Mouse (Mus musculus) forebrain, embryonic 14.5 days (tissue): ENCODE measurements around the gene Pkd1l1. TPM values are rescaled to one million over a fixed set of nuclear protein-coding genes. Genes with fewer than 3 reads are reported as not detected.

Experiments
- ATAC-seq: fragments of 200-750 bp; cut with Nextera tagmentation; 2 replicates; pipeline ENCODE4 v1.8.0; 2017; ENCODE audit warnings: mild to moderate bottlenecking, moderate library complexity
- DNase-seq: peaks from one replicate; pipeline ENCODE4 v3.0.0-alpha.2; 2015; ENCODE audit warnings: low spot score
- H3K27ac ChIP-seq: fragments of 300-500 bp; sonication (generic); 2 replicates; pipeline ENCODE4 v1.5.1; 2014; ENCODE audit warnings: low read depth, mild to moderate bottlenecking, control low read depth, low read length, moderate library complexity
- H3K27me3 ChIP-seq: fragments of 300-500 bp; sonication (generic); replicated peaks from 2 replicates; pipeline ENCODE4 v1.6.1; 2014; ENCODE audit warnings: low read length, control low read depth, mixed read lengths; ENCODE audit not compliant: control insufficient read depth, insufficient read depth
- H3K36me3 ChIP-seq: fragments of 300-500 bp; sonication (generic); 2 replicates; pipeline ENCODE4 v1.6.1; 2014; ENCODE audit warnings: low read length, control low read depth; ENCODE audit not compliant: control insufficient read depth, insufficient read depth
- H3K4me1 ChIP-seq: fragments of 300-500 bp; sonication (generic); 2 replicates; pipeline ENCODE4 v1.6.1; 2014; ENCODE audit warnings: antibody characterized with exemption, low read length, control low read depth; ENCODE audit not compliant: control insufficient read depth, insufficient read depth
- H3K4me2 ChIP-seq: fragments of 300-500 bp; sonication (generic); 2 replicates; pipeline ENCODE4 v1.6.1; 2014; ENCODE audit warnings: mild to moderate bottlenecking, control low read depth, low read length
- H3K4me3 ChIP-seq: fragments of 300-500 bp; sonication (generic); 2 replicates; pipeline ENCODE4 v1.5.1; 2014; ENCODE audit warnings: low read depth, low read length, control low read depth
- H3K9ac ChIP-seq: fragments of 300-500 bp; sonication (generic); 2 replicates; pipeline ENCODE4 v1.6.1; 2014; ENCODE audit warnings: mild to moderate bottlenecking, low read length, control low read depth, moderate library complexity
- H3K9me3 ChIP-seq: fragments of 300-500 bp; sonication (generic); replicated peaks from 2 replicates; pipeline ENCODE4 v1.6.1; 2016; ENCODE audit warnings: low read length, control low read depth, mixed read lengths; ENCODE audit not compliant: control insufficient read depth
- whole genome bisulfite sequencing: fragments of 180-500 bp; shearing (Covaris S2); extraction: QIAGEN DNeasy Blood & Tissue Kit; methylation state at CpG from one replicate; pipeline ENCODE4 v1.1.7; 2014; 5-methylcytosine and 5-hydroxymethylcytosine counted together
- polyA plus RNA-seq: library from polyadenylated mRNA; unstranded; fragments of >200 nt; fragmentation: Nextera tagmentation; extraction: Ambion mirVana; gene quantifications from 2 replicates; pipeline ENCODE4 v1.2.1, GENCODE M21; 2014

The Pkd1l1 gene
- polyA plus RNA-seq, 1 experiment from 2014 or later, result 0.08 TPM

- Histone ChIP-seq H3K4me3 (no peak overlapping the region), H3K9me3 (no peaks in the 10 kb centered on the region), H3K36me3 (no peaks in the 10 kb centered on the region), H3K27me3 (no peaks in the 10 kb centered on the region), H3K9ac (no peak overlapping the region), H3K4me1 (no peaks in the 10 kb centered on the region), H3K27ac (no peak overlapping the region), H3K4me2 (no peak overlapping the region)
- no peak for DNase-seq
- ATAC-seq, result no peak
- WGBS, result 91% methylated on average over 5 of the region's 5 CpGs
Measured at GRCm38 (mm10) chr11:8870115-8870514, 103.0 kb downstream of the Pkd1l1 start.

- no peaks in the 10 kb centered on the region for H3K27me3 ChIP-seq
- no peak overlapping the region for H3K4me3 ChIP-seq
- no peak for ATAC-seq
- no peaks in the 10 kb centered on the region for H3K36me3 ChIP-seq
- H3K9me3 ChIP-seq, result no peaks in the 10 kb centered on the region
- no peak overlapping the region for H3K9ac ChIP-seq
- WGBS, result 97% methylated on average over 7 of the region's 7 CpGs
- H3K27ac ChIP-seq, result no peak overlapping the region
- H3K4me2 ChIP-seq, result no peak overlapping the region
- peaks cover 9% of the 10 kb centered on the region; the same call in 1 of the 2 replicates for H3K4me1 ChIP-seq
- DNase-seq, result no peak
Measured at GRCm38 (mm10) chr11:8866021-8866420, 107.0 kb downstream of the Pkd1l1 start.

DNA sequence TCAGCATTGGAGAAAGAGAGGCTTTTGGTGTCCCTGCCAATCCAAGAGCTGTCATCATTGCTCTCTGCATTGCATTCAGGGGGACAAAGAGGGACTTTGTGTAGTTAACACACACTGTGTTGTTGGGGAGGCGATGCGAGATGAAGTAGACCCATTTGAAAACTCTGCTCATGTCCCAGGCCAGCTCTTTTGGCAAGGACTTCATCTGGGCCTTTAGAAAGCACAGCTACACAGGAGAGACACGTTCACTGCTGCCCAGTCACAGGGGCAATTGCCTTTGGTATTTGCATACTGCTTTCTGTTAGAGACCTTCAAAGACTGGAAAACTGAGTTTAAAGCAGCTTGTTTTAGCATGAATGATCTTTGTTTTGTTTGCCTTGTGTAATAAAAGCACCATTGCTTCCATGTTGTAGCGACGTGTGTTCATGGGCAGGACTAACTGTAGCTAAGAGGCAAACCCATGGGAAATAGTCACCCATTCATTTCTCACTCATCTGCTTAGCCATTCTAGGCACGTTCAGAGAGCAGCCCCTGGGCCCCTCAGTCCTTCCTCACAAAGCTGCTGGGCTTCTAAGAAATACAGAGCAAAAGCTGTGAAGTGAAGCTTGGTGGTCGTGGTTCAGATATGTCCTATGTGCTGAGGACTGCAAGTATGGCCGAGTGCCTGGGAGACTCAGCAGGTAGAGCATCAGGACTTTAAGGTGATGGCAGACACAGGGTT is 109.0 kb downstream of the Pkd1l1 start:
- DNase-seq, result peak; percentile 77
- Histone ChIP-seq H3K9ac (no peak overlapping the region), H3K4me2 (no peak overlapping the region), H3K9me3 (no peaks in the 10 kb centered on the region), H3K36me3 (no peaks in the 10 kb centered on the region), H3K27me3 (no peaks in the 10 kb centered on the region), H3K27ac (peak overlapping the region; percentile 72; the same call in 1 of the 2 replicates), H3K4me1 (peaks cover 12% of the 10 kb centered on the region; the same call in 1 of the 2 replicates), H3K4me3 (no peak overlapping the region)
- WGBS, result 25% methylated on average over 8 of the region's 8 CpGs
- peak; percentile 93 for ATAC-seq

DNA sequence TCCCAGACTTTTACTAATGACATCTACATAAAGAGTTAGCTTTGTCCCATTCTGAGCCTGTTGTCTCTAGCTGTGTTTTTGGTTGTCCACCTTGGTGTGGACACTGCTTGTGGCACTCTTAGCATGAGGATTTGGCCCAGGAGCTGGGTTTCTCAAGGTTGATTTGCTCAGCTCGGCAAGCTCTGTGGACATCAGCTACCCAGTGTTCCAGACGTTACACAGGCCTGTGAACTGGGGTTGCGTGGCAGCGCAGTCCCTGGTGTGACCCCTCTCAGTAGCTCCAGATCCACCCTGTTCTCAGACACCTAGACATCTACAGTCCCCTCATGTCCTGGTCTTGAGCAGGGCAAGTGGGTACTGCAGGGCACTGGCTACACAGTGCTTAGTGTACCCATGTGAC is 110.6 kb downstream of the Pkd1l1 start:
- Histone ChIP-seq H3K27me3 (no peaks in the 10 kb centered on the region), H3K36me3 (no peaks in the 10 kb centered on the region), H3K4me2 (no peak overlapping the region), H3K4me1 (peaks cover 12% of the 10 kb centered on the region; the same call in 1 of the 2 replicates), H3K9ac (no peak overlapping the region), H3K4me3 (no peak overlapping the region), H3K27ac (no peak overlapping the region), H3K9me3 (no peaks in the 10 kb centered on the region)
- 96% methylated on average over 4 of the region's 4 CpGs for WGBS
- no peak for ATAC-seq
- DNase-seq, result no peak

- Histone ChIP-seq H3K9me3 (no peaks in the 10 kb centered on the region), H3K27me3 (no peaks in the 10 kb centered on the region), H3K36me3 (no peaks in the 10 kb centered on the region), H3K9ac (no peak overlapping the region), H3K4me2 (no peak overlapping the region), H3K4me1 (peaks cover 12% of the 10 kb centered on the region; the same call in 1 of the 2 replicates), H3K4me3 (no peak overlapping the region), H3K27ac (no peak overlapping the region)
- 85% methylated on average over 4 of the region's 4 CpGs for WGBS
- DNase-seq (no peak), ATAC-seq (no peak)
Measured at GRCm38 (mm10) chr11:8861978-8862377, 111.1 kb downstream of the Pkd1l1 start.

DNA sequence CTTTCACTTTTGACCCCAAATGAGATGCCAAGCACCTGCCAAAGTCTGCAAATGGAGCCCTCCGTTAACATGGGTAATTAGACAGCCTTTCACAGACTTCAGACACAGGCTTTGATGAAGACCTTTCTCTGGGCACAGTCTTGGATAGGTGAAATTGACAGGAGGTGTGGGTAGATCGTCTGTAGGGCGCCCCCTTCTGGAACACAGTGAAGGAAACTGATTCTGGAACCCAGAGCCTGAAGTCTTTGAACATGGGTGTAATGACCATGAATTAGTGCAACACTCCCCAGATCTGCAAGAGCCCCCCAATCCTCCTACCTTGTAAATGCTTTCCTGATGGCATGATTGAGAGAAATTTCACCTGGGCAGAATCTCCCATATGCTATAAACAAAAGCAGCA is 112.2 kb downstream of the Pkd1l1 start:
- WGBS, result 9% methylated on average over 3 of the region's 3 CpGs
- Histone ChIP-seq H3K9ac (no peak overlapping the region), H3K36me3 (no peaks in the 10 kb centered on the region), H3K4me1 (peaks cover 12% of the 10 kb centered on the region; the same call in 1 of the 2 replicates), H3K27ac (no peak overlapping the region), H3K9me3 (no peaks in the 10 kb centered on the region), H3K27me3 (no peaks in the 10 kb centered on the region), H3K4me3 (no peak overlapping the region), H3K4me2 (no peak overlapping the region)
- DNase-seq (peak; percentile 37), ATAC-seq (no peak)

GRCm38 (mm10) chr11:8859868-8860267 is 113.2 kb downstream of the Pkd1l1 start:
- H3K4me3 ChIP-seq, result no peak overlapping the region
- no peak overlapping the region for H3K4me2 ChIP-seq
- no peaks in the 10 kb centered on the region for H3K9me3 ChIP-seq
- H3K4me1 ChIP-seq, result peaks cover 12% of the 10 kb centered on the region; the same call in 1 of the 2 replicates
- H3K27ac ChIP-seq, result no peak overlapping the region
- no peak overlapping the region for H3K9ac ChIP-seq
- H3K36me3 ChIP-seq, result no peaks in the 10 kb centered on the region
- no peak for ATAC-seq
- no peaks in the 10 kb centered on the region for H3K27me3 ChIP-seq
- WGBS, result 26% methylated on average over 5 of the region's 5 CpGs
- peak; percentile 67 for DNase-seq

DNA sequence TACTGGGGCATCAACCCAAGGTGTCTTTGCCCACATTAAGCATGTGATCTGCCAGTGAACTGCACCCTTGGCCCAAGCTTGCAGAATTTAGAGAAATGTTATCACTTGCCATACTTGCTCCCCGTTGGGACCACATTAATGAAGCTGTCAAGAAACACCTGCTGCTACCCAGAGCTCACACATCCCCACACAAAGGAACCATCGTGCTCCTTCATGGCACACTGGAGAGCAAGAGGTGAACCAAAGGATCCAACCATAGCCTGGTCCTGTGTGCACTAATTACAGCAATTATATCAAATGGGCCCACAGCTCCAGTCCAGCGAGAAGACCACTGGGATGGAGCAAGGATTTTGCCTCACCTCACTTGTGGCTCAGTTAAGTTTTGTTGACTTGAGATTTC is 114.0 kb downstream of the Pkd1l1 start:
- ATAC-seq (no peak), DNase-seq (no peak)
- H3K9me3 ChIP-seq, result no peaks in the 10 kb centered on the region
- H3K4me3 ChIP-seq, result no peak overlapping the region
- H3K27ac ChIP-seq, result no peak overlapping the region
- no peak overlapping the region for H3K4me2 ChIP-seq
- peaks cover 5% of the 10 kb centered on the region; the same call in 1 of the 2 replicates for H3K4me1 ChIP-seq
- H3K9ac ChIP-seq, result no peak overlapping the region
- no peaks in the 10 kb centered on the region for H3K27me3 ChIP-seq
- no peaks in the 10 kb centered on the region for H3K36me3 ChIP-seq
- WGBS, result 46% methylated on average over 3 of the region's 3 CpGs

DNA sequence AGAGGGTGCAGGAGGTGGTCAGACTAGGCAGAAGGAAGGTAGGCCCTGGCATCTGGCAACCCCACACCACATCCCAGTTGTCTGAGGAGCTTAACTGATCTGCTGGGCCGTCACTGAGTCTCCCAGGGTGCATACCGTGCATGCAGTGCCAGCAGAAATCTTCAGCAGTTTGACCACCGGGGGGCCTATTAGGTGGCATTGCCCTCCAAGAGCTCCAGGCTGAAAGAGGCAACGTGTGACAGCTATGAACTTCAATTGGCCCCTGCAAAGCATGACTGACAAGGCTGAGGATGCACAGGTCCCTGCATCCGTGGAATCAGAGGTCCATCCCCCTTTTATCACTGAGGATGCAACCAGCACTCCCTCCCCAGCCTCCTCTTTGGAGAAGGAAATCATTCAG is 116.9 kb downstream of the Pkd1l1 start:
- H3K27me3 ChIP-seq, result no peaks in the 10 kb centered on the region
- H3K9ac ChIP-seq, result no peak overlapping the region
- H3K27ac ChIP-seq, result no peak overlapping the region
- ATAC-seq (no peak), DNase-seq (no peak)
- no peak overlapping the region for H3K4me2 ChIP-seq
- H3K4me3 ChIP-seq, result no peak overlapping the region
- no peaks in the 10 kb centered on the region for H3K9me3 ChIP-seq
- H3K36me3 ChIP-seq, result no peaks in the 10 kb centered on the region
- H3K4me1 ChIP-seq, result 0 out of 2 replicates have a peak, but pooled peaks cover 3% of the 10 kb centered on the region
- 56% methylated on average over 5 of the region's 5 CpGs for WGBS
